Mouse (Mus musculus): ENCODE measurements around the gene Dusp1. TPM values are rescaled to one million over a fixed set of nuclear protein-coding genes. Genes with fewer than 3 reads are reported as not detected.

Gene Dusp1
- polyA plus RNA-seq, 1 experiment from 2014 or later: 18.9 TPM

GRCm38 (mm10) chr17:26583056-26583455 is 21.1 kb upstream of the Dusp1 start:
- H3K4me1 ChIP-seq: peaks cover 25% of the 10 kb centered on the region
- ATAC-seq (ENCODE audit: low FRiP score, low read depth): no peak
- no peaks in the 10 kb centered on the region for H3K27me3 ChIP-seq
- H3K4me2 ChIP-seq (replicated peaks): no peak overlapping the region
- H3K9ac ChIP-seq: no peak overlapping the region
- H3K9me3 ChIP-seq: no peaks in the 10 kb centered on the region
- peak overlapping the region; percentile 69; the same call in 1 of the 2 replicates for H3K27ac ChIP-seq
- no peak overlapping the region for H3K4me3 ChIP-seq
- H3K36me3 ChIP-seq: peaks cover 36% of the 10 kb centered on the region
- WGBS: 94% methylated on average over 9 of the region's 9 CpGs

GRCm38 (mm10) chr17:26582297-26582696 is 20.4 kb upstream of the Dusp1 start:
- no peak overlapping the region for H3K4me2 ChIP-seq (replicated peaks)
- no peaks in the 10 kb centered on the region for H3K9me3 ChIP-seq
- no peak overlapping the region for H3K4me3 ChIP-seq
- 97% methylated on average over 5 of the region's 5 CpGs for WGBS
- no peak overlapping the region for H3K9ac ChIP-seq
- H3K4me1 ChIP-seq: peaks cover 26% of the 10 kb centered on the region
- H3K36me3 ChIP-seq: peaks cover 42% of the 10 kb centered on the region
- ATAC-seq (ENCODE audit: low FRiP score, low read depth): no peak
- no peak overlapping the region; the same call in 1 of the 2 replicates for H3K27ac ChIP-seq
- no peaks in the 10 kb centered on the region for H3K27me3 ChIP-seq

- no peak for ATAC-seq (ENCODE audit: low FRiP score, low read depth)
- H3K4me1 ChIP-seq: peaks cover 39% of the 10 kb centered on the region
- WGBS: 87% methylated on average over 3 of the region's 3 CpGs
Measured at GRCm38 (mm10) chr17:26580873-26581401, 19.0 kb upstream of the Dusp1 start.

GRCm38 (mm10) chr17:26579396-26579795 is 17.5 kb upstream of the Dusp1 start:
- Histone ChIP-seq H3K9ac (no peak overlapping the region), H3K4me2 (replicated peaks) (no peak overlapping the region), H3K27me3 (no peaks in the 10 kb centered on the region), H3K4me1 (peaks cover 34% of the 10 kb centered on the region), H3K9me3 (no peaks in the 10 kb centered on the region), H3K36me3 (peaks cover 49% of the 10 kb centered on the region), H3K27ac (no peak overlapping the region), H3K4me3 (no peak overlapping the region)
- WGBS: 75% methylated on average over 6 of the region's 6 CpGs
- no peak for ATAC-seq (ENCODE audit: low FRiP score, low read depth)

More at GRCm38 (mm10) chr17:26580873-26581401, 19.0 kb upstream of the Dusp1 start:
- Histone ChIP-seq H3K4me3 (no peak overlapping the region), H3K36me3 (peaks cover 53% of the 10 kb centered on the region), H3K9me3 (no peaks in the 10 kb centered on the region), H3K27ac (no peak overlapping the region; the same call in 1 of the 2 replicates), H3K4me2 (replicated peaks) (no peak overlapping the region), H3K27me3 (no peaks in the 10 kb centered on the region), H3K9ac (no peak overlapping the region)

- WGBS: 88% methylated on average over 11 of the region's 11 CpGs
- Histone ChIP-seq H3K9me3 (no peaks in the 10 kb centered on the region), H3K9ac (no peak overlapping the region), H3K4me1 (peaks cover 33% of the 10 kb centered on the region), H3K27ac (no peak overlapping the region), H3K4me2 (replicated peaks) (no peak overlapping the region), H3K4me3 (no peak overlapping the region), H3K27me3 (no peaks in the 10 kb centered on the region), H3K36me3 (peaks cover 49% of the 10 kb centered on the region)
- ATAC-seq (ENCODE audit: low FRiP score, low read depth): no peak
Measured at GRCm38 (mm10) chr17:26578771-26579170, 16.8 kb upstream of the Dusp1 start.

- no peak overlapping the region for H3K27ac ChIP-seq
- peaks cover 27% of the 10 kb centered on the region for H3K4me1 ChIP-seq
- no peaks in the 10 kb centered on the region for H3K9me3 ChIP-seq
- no peak for ATAC-seq (ENCODE audit: low FRiP score, low read depth)
- no peak overlapping the region for H3K4me3 ChIP-seq
- no peak overlapping the region for H3K9ac ChIP-seq
- 85% methylated on average over 7 of the region's 7 CpGs for WGBS
- no peak overlapping the region for H3K4me2 ChIP-seq (replicated peaks)
- no peaks in the 10 kb centered on the region for H3K27me3 ChIP-seq
- H3K36me3 ChIP-seq: peaks cover 46% of the 10 kb centered on the region
Measured at GRCm38 (mm10) chr17:26578162-26578561, 16.2 kb upstream of the Dusp1 start.

GRCm38 (mm10) chr17:26577309-26577708 is 15.4 kb upstream of the Dusp1 start:
- ATAC-seq (ENCODE audit: low FRiP score, low read depth): no peak
- H3K4me3 ChIP-seq: no peak overlapping the region
- H3K27ac ChIP-seq: no peak overlapping the region
- H3K27me3 ChIP-seq: no peaks in the 10 kb centered on the region
- H3K4me2 ChIP-seq (replicated peaks): no peak overlapping the region
- WGBS: 77% methylated on average over 11 of the region's 11 CpGs
- peaks cover 44% of the 10 kb centered on the region for H3K36me3 ChIP-seq
- H3K9me3 ChIP-seq: no peaks in the 10 kb centered on the region
- peaks cover 26% of the 10 kb centered on the region for H3K4me1 ChIP-seq
- H3K9ac ChIP-seq: no peak overlapping the region

- no peak for ATAC-seq (ENCODE audit: low FRiP score, low read depth)
- 87% methylated on average over 7 of the region's 7 CpGs for WGBS
- H3K27me3 ChIP-seq: no peaks in the 10 kb centered on the region
- H3K9me3 ChIP-seq: no peaks in the 10 kb centered on the region
- H3K4me2 ChIP-seq (replicated peaks): no peak overlapping the region
- no peak overlapping the region for H3K9ac ChIP-seq
- H3K27ac ChIP-seq: no peak overlapping the region
- no peak overlapping the region for H3K4me3 ChIP-seq
- H3K4me1 ChIP-seq: peaks cover 26% of the 10 kb centered on the region
- peaks cover 48% of the 10 kb centered on the region for H3K36me3 ChIP-seq
Measured at GRCm38 (mm10) chr17:26576833-26577232, 14.9 kb upstream of the Dusp1 start.

GRCm38 (mm10) chr17:26575786-26576690 is 14.1 kb upstream of the Dusp1 start:
- H3K36me3 ChIP-seq: peaks cover 46% of the 10 kb centered on the region
- no peak overlapping the region for H3K4me2 ChIP-seq (replicated peaks)
- ATAC-seq (ENCODE audit: low FRiP score, low read depth): no peak
- H3K4me1 ChIP-seq: peaks cover 26% of the 10 kb centered on the region
- H3K27ac ChIP-seq: no peak overlapping the region
- 85% methylated on average over 12 of the region's 12 CpGs for whole genome bisulfite sequencing
- H3K9ac ChIP-seq: no peak overlapping the region
- H3K4me3 ChIP-seq: no peak overlapping the region
- no peaks in the 10 kb centered on the region for H3K9me3 ChIP-seq
- H3K27me3 ChIP-seq: no peaks in the 10 kb centered on the region

GRCm38 (mm10) chr17:26574701-26575100 is 12.8 kb upstream of the Dusp1 start:
- peaks cover 23% of the 10 kb centered on the region for H3K4me1 ChIP-seq
- no peak overlapping the region for H3K4me2 ChIP-seq (replicated peaks)
- peaks cover 50% of the 10 kb centered on the region for H3K36me3 ChIP-seq
- no peak overlapping the region for H3K9ac ChIP-seq
- H3K27ac ChIP-seq: no peak overlapping the region
- no peaks in the 10 kb centered on the region for H3K27me3 ChIP-seq
- ATAC-seq (ENCODE audit: low FRiP score, low read depth): no peak
- H3K9me3 ChIP-seq: no peaks in the 10 kb centered on the region
- H3K4me3 ChIP-seq: no peak overlapping the region
- 86% methylated on average over 5 of the region's 5 CpGs for WGBS

- Histone ChIP-seq H3K9ac (0 out of 2 replicates have a peak overlapping the region, but pooled peaks have one; percentile 39), H3K4me1 (peaks cover 23% of the 10 kb centered on the region), H3K4me2 (replicated peaks) (no peak overlapping the region), H3K36me3 (peaks cover 53% of the 10 kb centered on the region), H3K9me3 (no peaks in the 10 kb centered on the region), H3K4me3 (no peak overlapping the region), H3K27ac (no peak overlapping the region), H3K27me3 (no peaks in the 10 kb centered on the region)
- WGBS: 83% methylated on average over 11 of the region's 11 CpGs
- ATAC-seq (ENCODE audit: low FRiP score, low read depth): no peak
Measured at GRCm38 (mm10) chr17:26574118-26574517, 12.2 kb upstream of the Dusp1 start.

- no peak for ATAC-seq (ENCODE audit: low FRiP score, low read depth)
- H3K9ac ChIP-seq: no peak overlapping the region
- H3K36me3 ChIP-seq: peaks cover 57% of the 10 kb centered on the region
- WGBS: 90% methylated on average over 11 of the region's 11 CpGs
- no peak overlapping the region for H3K4me3 ChIP-seq
- no peaks in the 10 kb centered on the region for H3K27me3 ChIP-seq
- H3K9me3 ChIP-seq: no peaks in the 10 kb centered on the region
- H3K4me2 ChIP-seq (replicated peaks): no peak overlapping the region
- H3K4me1 ChIP-seq: peaks cover 29% of the 10 kb centered on the region
- H3K27ac ChIP-seq: no peak overlapping the region
Measured at GRCm38 (mm10) chr17:26572265-26572664, 10.3 kb upstream of the Dusp1 start.
